Mouse (Mus musculus): ENCODE measurements at regions not wholly inside any gene's neighbourhood (a gene's known extent, or its start where the extent isn't known, plus 50 kb on each side); places are given as distances from the start of the nearest gene placed in this dataset.
A peak's percentile ranks its signal among the peaks of the same experiment; 100 is the strongest.

GRCm38 (mm10) chr16:85347621-85348020 lies 174.1 kb upstream of the App start:
- DNase-seq: no peak

- DNase-seq: no peak
Measured at GRCm38 (mm10) chr16:85336495-85337119, 163.0 kb upstream of the App start.

- peak; percentile 6 for DNase-seq
Measured at GRCm38 (mm10) chr16:85333543-85333942, 160.0 kb upstream of the App start.

- DNase-seq: no peak
Measured at GRCm38 (mm10) chr16:85312018-85312417, 138.5 kb upstream of the App start.

GRCm38 (mm10) chr16:85309493-85309892 lies 135.9 kb upstream of the App start:
- no peak for DNase-seq

- no peak for DNase-seq
Measured at GRCm38 (mm10) chr16:85308429-85308828, 134.9 kb upstream of the App start.

- no peak for DNase-seq
Measured at GRCm38 (mm10) chr16:85307940-85308339, 134.4 kb upstream of the App start.

GRCm38 (mm10) chr16:85300092-85300853 lies 126.7 kb upstream of the App start:
- no peak for DNase-seq

- DNase-seq: no peak
Measured at GRCm38 (mm10) chr16:85298559-85298958, 125.0 kb upstream of the App start.

- DNase-seq: no peak
Measured at GRCm38 (mm10) chr16:85290986-85291952, 117.7 kb upstream of the App start.

GRCm38 (mm10) chr16:85277862-85278261 lies 104.3 kb upstream of the App start:
- DNase-seq: no peak

- no peak for DNase-seq
Measured at GRCm38 (mm10) chr16:85269681-85270080, 96.1 kb upstream of the App start.

GRCm38 (mm10) chr16:85259838-85260237 lies 86.3 kb upstream of the App start:
- DNase-seq: no peak

- no peak for DNase-seq
Measured at GRCm38 (mm10) chr16:85247301-85247700, 73.7 kb upstream of the App start.

- no peak for DNase-seq
Measured at GRCm38 (mm10) chr16:85233037-85233436, 59.5 kb upstream of the App start.

GRCm38 (mm10) chr16:85231908-85232467 lies 58.4 kb upstream of the App start:
- DNase-seq: no peak

- DNase-seq: no peak
Measured at GRCm38 (mm10) chr16:85231330-85231729, 57.8 kb upstream of the App start.

GRCm38 (mm10) chr16:85224325-85224724 lies 50.8 kb upstream of the App start:
- no peak for DNase-seq

Data from kidney, postnatal 14 days (tissue).